Mouse (Mus musculus) T-cell, adult 66 days (primary cell): ENCODE measurements around the gene Fabp7. TPM values are rescaled to one million over a fixed set of nuclear protein-coding genes. Genes with fewer than 3 reads are reported as not detected.

ENCODE experiments used
- total RNA-seq, 2 experiments: library from RNA; stranded (reverse); gene quantifications; 3 replicates in 1 of 2; 4 replicates in 1 of 2; pipeline ENCODE4 v1.2.4; 2023

The Fabp7 gene
- total RNA-seq: not detected

DNA sequence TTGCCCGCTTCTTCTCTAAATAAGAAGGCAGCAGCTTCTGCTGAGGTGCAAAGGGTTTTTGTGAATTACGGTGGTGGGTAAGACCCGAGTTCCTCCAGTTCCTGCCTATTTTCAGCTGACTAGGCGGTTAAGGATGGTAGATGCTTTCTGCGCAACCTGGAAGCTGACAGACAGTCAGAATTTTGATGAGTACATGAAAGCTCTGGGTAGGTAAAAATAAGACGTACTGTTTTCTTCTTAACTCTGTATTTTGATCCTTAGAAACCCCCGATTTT is at the start of gene Fabp7:
Fabp7 (plus strand) TSS at position 6 of the 275 bp plus-strand sequence.

DNA sequence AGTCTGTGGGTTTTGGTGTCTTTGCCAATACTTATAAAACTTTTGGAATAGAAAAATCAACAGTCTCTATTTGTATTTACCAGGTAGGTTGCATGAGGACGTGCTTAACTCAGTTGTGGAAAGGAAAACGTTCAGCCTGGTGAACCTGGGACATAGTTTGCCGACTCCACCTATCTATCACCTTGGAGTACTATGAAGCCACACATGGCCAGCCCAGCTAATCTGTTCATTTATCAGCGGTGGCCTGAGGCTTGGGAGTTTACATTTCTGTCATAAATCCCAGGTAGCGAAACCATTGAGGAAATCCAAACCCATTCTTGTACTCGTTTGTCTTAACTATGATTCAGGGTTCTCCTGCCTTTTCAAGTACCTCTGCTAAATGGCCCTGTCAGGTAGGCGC is 9.3 kb downstream of the Fabp7 start, which contains the start of gene Smpdl3a:
Smpdl3a (plus strand) TSS at position 318 of the 400 bp plus-strand sequence.

Other genes starting within 250 kb of the Fabp7 start
- 1 to 10 TPM in 1 of 2 experiments, under 1 TPM in 1; 0.83 to 1.3 TPM for gene Pkib, start 152.9 kb upstream of the Fabp7 start, total RNA-seq
- gene Smpdl3a, start 9.5 kb downstream of the Fabp7 start, total RNA-seq: 10 to 100 TPM; 68.0 to 71.7 TPM